Mouse (Mus musculus): Measurements from ENCODE around the gene Bicra.

- TF ChIP-seq CTCF (conservative IDR thresholded peaks at IDR 0.05; ENCODE audit: low read length) = no peak
- TF ChIP-seq POU5F1 (IDR thresholded peaks at IDR 0.05; ENCODE audit: borderline replicate concordance, low read length) = no peak
These were observed 32.3 kb downstream of the Bicra start for GRCm38 (mm10) chr7:16015384-16015783.

All from E14TG2a.4 (cell line).